Mouse (Mus musculus): ENCODE data around the gene Rplp1. TPM values are rescaled to one million over a fixed set of nuclear protein-coding genes. Genes with fewer than 3 reads are reported as not detected.

The Rplp1 gene
- polyA plus RNA-seq, 1 experiment from 2014 or later, result 1,285 TPM

DNA sequence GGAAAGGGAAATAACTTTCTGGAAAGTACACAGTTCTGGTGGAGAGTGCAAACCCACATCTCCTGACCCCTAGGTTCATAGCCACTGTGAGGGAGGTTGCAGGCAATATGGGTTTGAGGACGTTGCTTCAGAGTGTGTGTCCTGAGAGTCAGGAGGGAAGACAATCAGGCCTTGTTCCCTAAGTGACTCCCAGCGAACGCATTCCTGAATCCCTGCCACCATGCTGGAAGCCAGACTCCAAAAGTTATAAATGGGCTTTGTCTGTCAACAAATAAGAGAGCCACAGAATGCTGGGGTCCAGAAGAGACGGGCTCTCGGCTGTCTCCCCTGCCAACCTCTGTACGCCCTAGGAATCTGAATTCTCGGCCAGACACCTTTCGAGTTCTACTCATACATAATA lies 24.5 kb downstream of the Rplp1 start:
- Histone ChIP-seq H3K27ac (ENCODE audit: low read length) (no peak overlapping the region), H3K36me3 (ENCODE audit: control insufficient read depth, insufficient read depth, low read length) (no peaks in the 10 kb centered on the region), H3K4me1 (ENCODE audit: control insufficient read depth, insufficient read depth, low read length) (no peaks in the 10 kb centered on the region; the same call in 1 of the 2 replicates), H3K9ac (ENCODE audit: low read length) (no peak overlapping the region), H3K9me3 (replicated peaks; ENCODE audit: control insufficient read depth, low read length) (no peaks in the 10 kb centered on the region), H3K4me3 (replicated peaks; ENCODE audit: low read length) (no peak overlapping the region), H3K27me3 (ENCODE audit: control insufficient read depth, insufficient read depth, low read length) (no peaks in the 10 kb centered on the region), H3K4me2 (ENCODE audit: low read depth, low read length) (no peak overlapping the region)
- 65% methylated on average over 8 of the region's 8 CpGs for WGBS
- ATAC-seq (ENCODE audit: insufficient read depth, low FRiP score), result no peak

GRCm38 (mm10) chr9:61887661-61888379 lies 26.5 kb downstream of the Rplp1 start:
- 62% methylated on average over 11 of the region's 11 CpGs for WGBS
- ATAC-seq (ENCODE audit: insufficient read depth, low FRiP score), result no peak
- no peak overlapping the region for H3K9ac ChIP-seq (ENCODE audit: low read length)

GRCm38 (mm10) chr9:61885964-61886363 lies 28.4 kb downstream of the Rplp1 start:
- no peaks in the 10 kb centered on the region for H3K36me3 ChIP-seq (ENCODE audit: control insufficient read depth, insufficient read depth, low read length)
- ATAC-seq (ENCODE audit: insufficient read depth, low FRiP score), result no peak
- WGBS, result 71% methylated on average over 7 of the region's 7 CpGs
- H3K27me3 ChIP-seq (ENCODE audit: control insufficient read depth, insufficient read depth, low read length), result no peaks in the 10 kb centered on the region
- no peaks in the 10 kb centered on the region for H3K4me1 ChIP-seq (ENCODE audit: control insufficient read depth, insufficient read depth, low read length)
- no peak overlapping the region for H3K4me3 ChIP-seq (replicated peaks; ENCODE audit: low read length)
- no peak overlapping the region for H3K9ac ChIP-seq (ENCODE audit: low read length)
- H3K27ac ChIP-seq (ENCODE audit: low read length), result no peak overlapping the region
- no peaks in the 10 kb centered on the region for H3K9me3 ChIP-seq (replicated peaks; ENCODE audit: control insufficient read depth, low read length)
- H3K4me2 ChIP-seq (ENCODE audit: low read depth, low read length), result no peak overlapping the region

More at GRCm38 (mm10) chr9:61887661-61888379, 26.5 kb downstream of the Rplp1 start:
- H3K4me3 ChIP-seq (replicated peaks; ENCODE audit: low read length), result no peak overlapping the region
- H3K4me2 ChIP-seq (ENCODE audit: low read depth, low read length), result no peak overlapping the region
- no peak overlapping the region for H3K27ac ChIP-seq (ENCODE audit: low read length)
- no peaks in the 10 kb centered on the region for H3K36me3 ChIP-seq (ENCODE audit: control insufficient read depth, insufficient read depth, low read length)
- no peaks in the 10 kb centered on the region for H3K27me3 ChIP-seq (ENCODE audit: control insufficient read depth, insufficient read depth, low read length)
- no peaks in the 10 kb centered on the region for H3K9me3 ChIP-seq (replicated peaks; ENCODE audit: control insufficient read depth, low read length)
- H3K4me1 ChIP-seq (ENCODE audit: control insufficient read depth, insufficient read depth, low read length), result no peaks in the 10 kb centered on the region; the same call in 1 of the 2 replicates

- Histone ChIP-seq H3K4me1 (ENCODE audit: control insufficient read depth, insufficient read depth, low read length) (no peaks in the 10 kb centered on the region), H3K27me3 (ENCODE audit: control insufficient read depth, insufficient read depth, low read length) (no peaks in the 10 kb centered on the region), H3K9me3 (replicated peaks; ENCODE audit: control insufficient read depth, low read length) (no peaks in the 10 kb centered on the region), H3K4me2 (ENCODE audit: low read depth, low read length) (no peak overlapping the region), H3K36me3 (ENCODE audit: control insufficient read depth, insufficient read depth, low read length) (no peaks in the 10 kb centered on the region), H3K4me3 (replicated peaks; ENCODE audit: low read length) (no peak overlapping the region), H3K9ac (ENCODE audit: low read length) (no peak overlapping the region), H3K27ac (ENCODE audit: low read length) (no peak overlapping the region)
- no peak for ATAC-seq (ENCODE audit: insufficient read depth, low FRiP score)
- WGBS, result 70% methylated on average over 13 of the region's 13 CpGs
Observed at GRCm38 (mm10) chr9:61884936-61885335, 29.4 kb downstream of the Rplp1 start.

DNA sequence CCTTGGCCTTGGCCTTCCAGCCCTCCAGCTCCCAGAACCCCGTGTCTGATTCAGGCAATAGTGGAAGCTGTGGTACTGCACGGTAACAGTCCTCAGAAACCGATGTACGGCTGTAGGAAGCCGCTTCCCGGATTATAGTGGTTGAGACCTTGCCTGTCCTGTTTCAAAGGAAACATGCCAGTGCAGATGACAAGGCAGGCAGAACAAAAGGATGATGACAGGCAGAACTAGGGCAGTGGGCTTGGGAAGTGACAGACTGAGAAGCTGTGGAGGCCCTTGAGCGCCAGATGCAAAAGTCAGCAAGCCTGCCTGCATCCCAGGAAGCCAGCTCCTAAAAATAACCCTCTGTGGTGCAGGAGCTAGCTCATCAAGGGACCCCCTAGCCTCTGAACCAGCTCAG lies 30.0 kb downstream of the Rplp1 start:
- Histone ChIP-seq H3K9me3 (replicated peaks; ENCODE audit: control insufficient read depth, low read length) (no peaks in the 10 kb centered on the region), H3K4me3 (replicated peaks; ENCODE audit: low read length) (no peak overlapping the region), H3K4me2 (ENCODE audit: low read depth, low read length) (no peak overlapping the region), H3K27me3 (ENCODE audit: control insufficient read depth, insufficient read depth, low read length) (no peaks in the 10 kb centered on the region), H3K36me3 (ENCODE audit: control insufficient read depth, insufficient read depth, low read length) (no peaks in the 10 kb centered on the region), H3K27ac (ENCODE audit: low read length) (no peak overlapping the region), H3K4me1 (ENCODE audit: control insufficient read depth, insufficient read depth, low read length) (no peaks in the 10 kb centered on the region), H3K9ac (ENCODE audit: low read length) (no peak overlapping the region)
- no peak for ATAC-seq (ENCODE audit: insufficient read depth, low FRiP score)
- 73% methylated on average over 7 of the region's 7 CpGs for WGBS

- H3K4me1 ChIP-seq (ENCODE audit: control insufficient read depth, insufficient read depth, low read length), result 0 out of 2 replicates have a peak, but pooled peaks cover 3% of the 10 kb centered on the region
- H3K27me3 ChIP-seq (ENCODE audit: control insufficient read depth, insufficient read depth, low read length), result no peaks in the 10 kb centered on the region
- H3K9ac ChIP-seq (ENCODE audit: low read length), result no peak overlapping the region
- H3K4me2 ChIP-seq (ENCODE audit: low read depth, low read length), result no peak overlapping the region
- H3K27ac ChIP-seq (ENCODE audit: low read length), result no peak overlapping the region
- 58% methylated on average over 3 of the region's 3 CpGs for WGBS
- no peaks in the 10 kb centered on the region for H3K9me3 ChIP-seq (replicated peaks; ENCODE audit: control insufficient read depth, low read length)
- H3K4me3 ChIP-seq (replicated peaks; ENCODE audit: low read length), result no peak overlapping the region
- ATAC-seq (ENCODE audit: insufficient read depth, low FRiP score), result no peak
- no peaks in the 10 kb centered on the region for H3K36me3 ChIP-seq (ENCODE audit: control insufficient read depth, insufficient read depth, low read length)
Observed at GRCm38 (mm10) chr9:61882179-61882578, 32.2 kb downstream of the Rplp1 start.

DNA sequence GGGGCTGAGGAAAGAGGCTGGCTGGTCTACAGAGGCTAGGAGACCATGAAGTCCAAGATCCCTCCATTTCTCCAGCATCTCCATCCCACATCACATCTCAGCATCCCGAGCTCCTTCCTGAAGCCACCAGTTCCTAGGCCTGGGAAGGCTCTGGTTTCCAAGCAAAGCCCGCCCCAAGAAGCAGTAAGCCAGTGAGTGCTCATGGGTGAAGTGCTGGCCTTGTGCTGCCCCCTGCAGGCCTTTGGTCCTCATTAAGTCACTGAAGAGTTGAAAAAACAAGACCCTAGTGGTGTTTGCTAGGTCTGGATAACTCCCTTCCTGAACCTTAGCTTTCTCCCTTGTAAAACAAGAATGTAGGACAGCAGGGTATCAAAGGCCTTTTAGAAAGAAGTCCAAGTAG lies 35.5 kb downstream of the Rplp1 start:
- Histone ChIP-seq H3K36me3 (ENCODE audit: control insufficient read depth, insufficient read depth, low read length) (no peaks in the 10 kb centered on the region), H3K9ac (ENCODE audit: low read length) (no peak overlapping the region), H3K27me3 (ENCODE audit: control insufficient read depth, insufficient read depth, low read length) (no peaks in the 10 kb centered on the region), H3K4me3 (replicated peaks; ENCODE audit: low read length) (no peak overlapping the region), H3K9me3 (replicated peaks; ENCODE audit: control insufficient read depth, low read length) (no peaks in the 10 kb centered on the region), H3K4me2 (ENCODE audit: low read depth, low read length) (no peak overlapping the region), H3K4me1 (ENCODE audit: control insufficient read depth, insufficient read depth, low read length) (0 out of 2 replicates have a peak, but pooled peaks cover 3% of the 10 kb centered on the region), H3K27ac (ENCODE audit: low read length) (no peak overlapping the region)
- WGBS, result 43% methylated on average over 2 of the region's 2 CpGs
- peak; percentile 72; the same call in 1 of the 2 replicates for ATAC-seq (ENCODE audit: insufficient read depth, low FRiP score)

GRCm38 (mm10) chr9:61877373-61878112 lies 36.8 kb downstream of the Rplp1 start:
- Histone ChIP-seq H3K4me1 (ENCODE audit: control insufficient read depth, insufficient read depth, low read length) (0 out of 2 replicates have a peak, but pooled peaks cover 3% of the 10 kb centered on the region), H3K4me2 (ENCODE audit: low read depth, low read length) (no peak overlapping the region), H3K27me3 (ENCODE audit: control insufficient read depth, insufficient read depth, low read length) (no peaks in the 10 kb centered on the region), H3K9ac (ENCODE audit: low read length) (no peak overlapping the region), H3K4me3 (replicated peaks; ENCODE audit: low read length) (no peak overlapping the region), H3K9me3 (replicated peaks; ENCODE audit: control insufficient read depth, low read length) (no peaks in the 10 kb centered on the region), H3K27ac (ENCODE audit: low read length) (no peak overlapping the region), H3K36me3 (ENCODE audit: control insufficient read depth, insufficient read depth, low read length) (no peaks in the 10 kb centered on the region)
- WGBS, result 31% methylated on average over 22 of the region's 22 CpGs
- ATAC-seq (ENCODE audit: insufficient read depth, low FRiP score), result no peak

DNA sequence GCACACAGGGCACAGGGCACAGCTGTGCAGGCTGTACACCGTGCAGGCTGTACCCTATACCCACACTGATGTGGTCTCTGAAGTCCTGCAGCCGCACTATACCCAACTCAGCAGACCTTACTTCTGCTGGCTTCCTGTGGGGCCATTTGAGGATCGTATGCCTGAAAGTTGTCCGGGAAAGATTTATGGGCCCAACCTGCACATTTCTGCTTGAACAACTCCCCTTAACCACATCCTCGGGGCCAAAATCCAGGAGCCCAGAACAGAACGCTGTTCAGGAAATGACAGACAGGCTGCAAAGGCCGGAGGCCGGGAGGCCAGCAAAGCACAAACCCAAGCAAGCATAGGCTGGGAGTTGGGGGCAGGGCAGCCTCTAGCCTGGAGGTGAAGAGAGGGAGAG lies 41.0 kb downstream of the Rplp1 start:
- H3K9me3 ChIP-seq (replicated peaks; ENCODE audit: control insufficient read depth, low read length), result no peaks in the 10 kb centered on the region

More for the DNA sequence above, 41.0 kb downstream of the Rplp1 start:
- Histone ChIP-seq H3K4me1 (ENCODE audit: control insufficient read depth, insufficient read depth, low read length) (0 out of 2 replicates have a peak, but pooled peaks cover 3% of the 10 kb centered on the region), H3K9ac (ENCODE audit: low read length) (no peak overlapping the region), H3K36me3 (ENCODE audit: control insufficient read depth, insufficient read depth, low read length) (no peaks in the 10 kb centered on the region), H3K4me2 (ENCODE audit: low read depth, low read length) (no peak overlapping the region), H3K27ac (ENCODE audit: low read length) (no peak overlapping the region), H3K4me3 (replicated peaks; ENCODE audit: low read length) (no peak overlapping the region), H3K27me3 (ENCODE audit: control insufficient read depth, insufficient read depth, low read length) (no peaks in the 10 kb centered on the region)
- no peak for ATAC-seq (ENCODE audit: insufficient read depth, low FRiP score)
- 47% methylated on average over 8 of the region's 8 CpGs for WGBS

All from stomach, embryonic 16.5 days (tissue).